Mouse (Mus musculus) spleen, adult 18-20 months (tissue): ENCODE measurements around the gene Gsta3.

Experiments used
- DNase-seq, 2 experiments: peaks; one replicate each; pipeline ENCODE4 v3.0.0; 2022; ENCODE audit warnings: mixed read lengths in 2 of 2

Gene Gsta3

DNA sequence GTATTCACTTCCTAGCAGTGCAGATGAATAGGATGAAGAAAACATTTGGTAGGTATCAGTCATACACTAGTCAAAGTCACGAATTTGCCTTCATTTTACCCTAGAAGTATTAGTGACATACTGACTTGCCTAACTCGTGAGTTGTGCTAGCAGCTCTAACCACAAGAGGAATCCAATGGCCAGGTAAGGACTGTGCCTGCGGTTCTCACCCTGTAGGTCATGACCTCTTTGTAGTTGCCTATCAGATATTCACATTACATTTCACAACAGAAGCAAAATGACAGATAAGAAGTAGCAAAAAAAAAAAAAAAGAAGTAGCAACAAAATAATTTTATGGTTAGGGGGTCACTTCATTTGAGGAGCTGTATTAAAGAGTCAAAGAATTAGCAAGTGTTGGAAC is 63.8 kb downstream of the Gsta3 start:
- no peak for DNase-seq

DNA sequence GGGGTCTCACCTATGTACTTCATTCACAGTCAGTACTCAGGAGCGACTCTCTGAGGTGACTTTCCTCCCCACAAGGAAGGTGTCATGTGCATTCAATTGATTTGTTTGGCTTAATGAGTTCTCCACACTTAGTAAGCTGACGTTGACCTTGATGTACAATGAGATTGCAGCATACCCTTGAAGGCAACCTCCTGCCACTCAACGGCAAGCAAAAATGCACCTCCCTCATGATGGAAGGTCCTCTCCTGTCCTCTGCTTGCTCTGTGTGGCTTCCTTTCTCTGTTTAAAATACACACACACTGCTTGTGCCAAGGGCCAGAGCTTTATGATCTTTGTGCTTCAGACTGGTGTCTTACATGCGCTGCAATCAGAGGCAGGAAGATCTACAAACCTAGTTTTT is 64.3 kb downstream of the Gsta3 start:
- DNase-seq = no peak

DNA sequence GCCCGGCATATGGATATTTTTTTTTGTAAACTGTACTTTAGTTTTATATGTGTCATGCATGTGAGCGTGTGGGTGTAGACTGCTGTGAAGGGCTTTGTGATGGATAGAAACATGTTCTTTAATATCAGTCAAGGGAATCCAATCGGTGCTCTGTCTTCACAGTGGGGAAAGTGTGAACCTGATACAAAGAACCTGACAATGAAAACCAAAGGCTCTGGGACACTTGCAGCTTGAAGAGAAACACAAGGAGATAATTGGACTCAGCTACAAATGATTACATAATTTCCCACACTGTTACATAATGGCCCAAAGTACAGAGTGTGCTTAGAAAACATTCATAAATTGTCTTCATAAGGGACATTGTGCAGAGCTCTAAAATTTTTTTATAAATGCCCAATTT is 65.1 kb downstream of the Gsta3 start:
- no peak for DNase-seq

DNA sequence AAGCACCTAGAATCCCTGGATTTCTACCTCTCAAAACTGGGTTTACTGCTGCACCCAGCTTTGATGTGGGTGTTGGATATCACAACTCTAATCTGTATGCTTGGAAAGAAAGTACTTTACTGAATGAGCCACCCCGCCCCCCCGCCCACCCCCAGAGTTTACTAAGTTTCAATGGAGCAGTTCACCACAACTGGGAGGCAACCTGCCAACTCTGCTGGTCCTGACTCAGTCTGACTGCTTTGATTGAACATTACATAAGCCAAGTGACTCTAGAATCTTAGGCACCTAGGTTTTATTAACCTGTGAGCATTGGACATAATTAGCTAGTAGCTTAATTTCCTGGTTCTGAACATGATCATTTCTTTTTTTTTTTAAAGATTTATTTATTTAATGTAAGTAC is 73.9 kb downstream of the Gsta3 start:
- DNase-seq = no peak
